Mouse (Mus musculus): Measurements from ENCODE around the gene Tenm2. TPM values are rescaled to one million over a fixed set of nuclear protein-coding genes. Genes with fewer than 3 reads are reported as not detected.

The Tenm2 gene
- total RNA-seq, 2 experiments from 2014 or later, result not detected

GRCm38 (mm10) chr11:36919301-36919700 is 316.5 kb downstream of the Tenm2 start:
- no peak for ATAC-seq (ENCODE audit: poor library complexity, severe bottlenecking)

GRCm38 (mm10) chr11:36911406-36911805 is 324.4 kb downstream of the Tenm2 start:
- no peak for ATAC-seq (ENCODE audit: poor library complexity, severe bottlenecking)

- no peak for ATAC-seq (ENCODE audit: poor library complexity, severe bottlenecking)
Observed at GRCm38 (mm10) chr11:36909036-36909435, 326.7 kb downstream of the Tenm2 start.

GRCm38 (mm10) chr11:36902302-36902701 is 333.5 kb downstream of the Tenm2 start:
- no peak for ATAC-seq (ENCODE audit: poor library complexity, severe bottlenecking)

- no peak for ATAC-seq (ENCODE audit: poor library complexity, severe bottlenecking)
Observed at GRCm38 (mm10) chr11:36893061-36893460, 342.7 kb downstream of the Tenm2 start.

- no peak for ATAC-seq (ENCODE audit: poor library complexity, severe bottlenecking)
Observed at GRCm38 (mm10) chr11:36891106-36891505, 344.7 kb downstream of the Tenm2 start.

- no peak for ATAC-seq (ENCODE audit: poor library complexity, severe bottlenecking)
Observed at GRCm38 (mm10) chr11:36887490-36887889, 348.3 kb downstream of the Tenm2 start.

- no peak for ATAC-seq (ENCODE audit: poor library complexity, severe bottlenecking)
Observed at GRCm38 (mm10) chr11:36886147-36886546, 349.6 kb downstream of the Tenm2 start.

GRCm38 (mm10) chr11:36872961-36873360 is 362.8 kb downstream of the Tenm2 start:
- ATAC-seq (ENCODE audit: poor library complexity, severe bottlenecking), result no peak

- ATAC-seq (ENCODE audit: poor library complexity, severe bottlenecking), result no peak
Observed at GRCm38 (mm10) chr11:36870548-36870947, 365.2 kb downstream of the Tenm2 start.

GRCm38 (mm10) chr11:36851690-36852089 is 384.1 kb downstream of the Tenm2 start:
- no peak for ATAC-seq (ENCODE audit: poor library complexity, severe bottlenecking)

GRCm38 (mm10) chr11:36847451-36847850 is 388.3 kb downstream of the Tenm2 start:
- ATAC-seq (ENCODE audit: poor library complexity, severe bottlenecking), result no peak

GRCm38 (mm10) chr11:36832855-36833254 is 402.9 kb downstream of the Tenm2 start:
- ATAC-seq (ENCODE audit: poor library complexity, severe bottlenecking), result no peak

GRCm38 (mm10) chr11:36831511-36831910 is 404.3 kb downstream of the Tenm2 start:
- ATAC-seq (ENCODE audit: poor library complexity, severe bottlenecking), result no peak

- no peak for ATAC-seq (ENCODE audit: poor library complexity, severe bottlenecking)
Observed at GRCm38 (mm10) chr11:36824666-36825065, 411.1 kb downstream of the Tenm2 start.

- ATAC-seq (ENCODE audit: poor library complexity, severe bottlenecking), result no peak
Observed at GRCm38 (mm10) chr11:36804615-36805014, 431.1 kb downstream of the Tenm2 start.

- ATAC-seq (ENCODE audit: poor library complexity, severe bottlenecking), result no peak
Observed at GRCm38 (mm10) chr11:36802208-36802631, 433.5 kb downstream of the Tenm2 start.

GRCm38 (mm10) chr11:36801683-36802082 is 434.1 kb downstream of the Tenm2 start:
- no peak for ATAC-seq (ENCODE audit: poor library complexity, severe bottlenecking)

GRCm38 (mm10) chr11:36799409-36799808 is 436.4 kb downstream of the Tenm2 start:
- no peak for ATAC-seq (ENCODE audit: poor library complexity, severe bottlenecking)

- ATAC-seq (ENCODE audit: poor library complexity, severe bottlenecking), result no peak
Observed at GRCm38 (mm10) chr11:36758009-36758408, 477.8 kb downstream of the Tenm2 start.

- ATAC-seq (ENCODE audit: poor library complexity, severe bottlenecking), result no peak
Observed at GRCm38 (mm10) chr11:36746286-36746685, 489.5 kb downstream of the Tenm2 start.

- ATAC-seq (ENCODE audit: poor library complexity, severe bottlenecking), result no peak
Observed at GRCm38 (mm10) chr11:36727800-36728199, 508.0 kb downstream of the Tenm2 start.

- ATAC-seq (ENCODE audit: poor library complexity, severe bottlenecking), result no peak
Observed at GRCm38 (mm10) chr11:36702881-36703280, 532.9 kb downstream of the Tenm2 start.

GRCm38 (mm10) chr11:36700951-36701350 is 534.8 kb downstream of the Tenm2 start:
- no peak for ATAC-seq (ENCODE audit: poor library complexity, severe bottlenecking)

Data from megakaryocyte, adult 5-6 weeks (primary cell).